Mouse (Mus musculus) left cerebral cortex, postnatal 4 days (tissue): ENCODE results near the gene Mat1a. TPM values are rescaled to one million over a fixed set of nuclear protein-coding genes. Genes with fewer than 3 reads are reported as not detected.
A peak's percentile ranks its signal among the peaks of the same experiment; 100 is the strongest.

ENCODE experiments used
- DNase-seq: peaks from one replicate; pipeline ENCODE4 v3.0.0-alpha.2; 2022
- intact Hi-C: fragments of 180-260 bp; cut with DNase I; formaldehyde crosslinking; loops from one replicate; pipeline ENCODE4 v1.15.1; 2025
- total RNA-seq, 2 experiments: library from RNA; stranded (reverse); gene quantifications; 2 replicates each; pipeline ENCODE4 v1.2.3; 2021

Gene Mat1a
- total RNA-seq, 2 experiments from 2014 or later: not detected

- no peak for DNase-seq
Measured at GRCm38 (mm10) chr14:41137006-41137405, 32.2 kb downstream of the Mat1a start.

GRCm38 (mm10) chr14:41140686-41141085 is 35.9 kb downstream of the Mat1a start:
- intact Hi-C loops: no loop called here
- no peak for DNase-seq

More at GRCm38 (mm10) chr14:41137006-41137405, 32.2 kb downstream of the Mat1a start:
- intact Hi-C loops: no loop called here

- no peak for DNase-seq
- intact Hi-C loops: no loop called here
Measured at GRCm38 (mm10) chr14:41146035-41146434, 41.2 kb downstream of the Mat1a start.

GRCm38 (mm10) chr14:41146922-41147321 is 42.1 kb downstream of the Mat1a start:
- DNase-seq: no peak
- intact Hi-C loops: no loop called here

GRCm38 (mm10) chr14:41147356-41147755 is 42.5 kb downstream of the Mat1a start:
- intact Hi-C loops: no loop called here

GRCm38 (mm10) chr14:41151220-41151898 is 46.5 kb downstream of the Mat1a start, which contains the start of gene Mbl1:
Mbl1 (plus strand) TSS chr14:41151458.
- intact Hi-C loops: no loop called here
- DNase-seq: no peak

More at GRCm38 (mm10) chr14:41147356-41147755, 42.5 kb downstream of the Mat1a start:
- DNase-seq: no peak

- no peak for DNase-seq
- intact Hi-C loops: no loop called here
Measured at GRCm38 (mm10) chr14:41160076-41160475, 55.2 kb downstream of the Mat1a start.

- intact Hi-C loops: no loop called here
- DNase-seq: no peak
Measured at GRCm38 (mm10) chr14:41160743-41161142, 55.9 kb downstream of the Mat1a start.

- DNase-seq: peak; percentile 30
- intact Hi-C loops: no loop called here
Measured at GRCm38 (mm10) chr14:41162663-41163062, 57.8 kb downstream of the Mat1a start.

GRCm38 (mm10) chr14:41167278-41167677 is 62.4 kb downstream of the Mat1a start:
- no peak for DNase-seq
- intact Hi-C loops: no loop called here

- no peak for DNase-seq
- intact Hi-C loops: no loop called here
Measured at GRCm38 (mm10) chr14:41168567-41168966, 63.7 kb downstream of the Mat1a start.

GRCm38 (mm10) chr14:41170514-41170913 is 65.7 kb downstream of the Mat1a start:
- DNase-seq: no peak
- intact Hi-C loops: loop anchor here (2.0 kb wide), 1 partner anchor 14 kb away; the partner anchor contains the start of gene Sftpd

Other genes with a start within 250 kb of the Mat1a start
- gene Sh2d4b, start 211.8 kb upstream of the Mat1a start, total RNA-seq: 10 to 100 TPM; 10.6 to 11.9 TPM
- 10 to 100 TPM; 81.9 to 86.2 TPM for gene Tspan14, start 138.2 kb upstream of the Mat1a start, total RNA-seq
- 100 to 1,000 TPM in 1 of 2 experiments, 10 to 100 TPM in 1; 88.0 to 105 TPM for gene Fam213a, start 91.2 kb upstream of the Mat1a start, total RNA-seq
- gene Dydc2, start 35.8 kb upstream of the Mat1a start, total RNA-seq: 1 to 10 TPM in 1 of 2 experiments, under 1 TPM in 1; 0.60 to 1.1 TPM
- gene Dydc1, start 32.1 kb upstream of the Mat1a start, total RNA-seq: not detected
- gene Sftpa1, start 26.7 kb downstream of the Mat1a start, total RNA-seq: not detected
- gene Mbl1, start 46.4 kb downstream of the Mat1a start, total RNA-seq: not detected
- not detected for gene Sftpd, start 80.1 kb downstream of the Mat1a start, total RNA-seq
- gene Gm2832, start 173.8 kb downstream of the Mat1a start, total RNA-seq: under 1 TPM; 0.42 to 0.66 TPM
- not detected for gene Gm5798, start 243.6 kb downstream of the Mat1a start, total RNA-seq